Mouse (Mus musculus): ENCODE data around the gene Apoa2.

The Apoa2 gene

DNA sequence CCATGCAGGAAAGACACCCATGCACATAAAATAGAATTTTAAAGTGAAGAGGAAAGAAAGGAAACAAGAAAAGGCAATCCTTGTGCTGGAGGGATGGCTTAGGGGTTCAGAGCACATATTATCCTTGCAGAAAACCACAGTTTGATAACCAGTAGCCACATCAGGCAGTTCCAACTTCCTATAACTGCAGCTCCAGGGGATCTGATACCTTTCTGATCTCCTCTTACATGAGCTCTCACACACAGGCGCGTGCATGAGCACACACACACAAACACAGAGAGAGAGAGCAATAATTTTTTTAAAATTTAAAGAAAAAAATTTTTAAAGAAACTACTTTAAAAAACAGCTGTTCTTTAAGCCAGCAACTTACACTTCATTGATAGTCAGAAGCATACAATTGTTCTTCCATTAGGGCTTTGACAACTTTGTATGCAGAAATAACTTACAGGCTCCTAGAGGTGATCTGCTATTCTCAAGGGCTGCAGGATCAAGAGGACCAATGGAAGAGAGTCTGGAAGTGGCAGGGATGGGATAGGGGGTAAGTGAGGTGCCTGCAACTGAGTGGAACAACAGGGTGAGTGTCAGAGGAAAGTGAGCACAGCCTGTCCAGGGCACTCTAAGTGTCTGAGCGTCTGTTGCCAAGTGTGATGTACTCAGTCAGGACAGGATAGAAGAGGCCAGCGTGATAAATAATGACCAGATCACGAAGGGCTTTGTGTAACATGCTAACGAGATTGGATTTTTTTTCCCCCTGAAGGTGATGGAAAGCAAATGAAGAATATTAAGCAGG, 19.0 kb upstream of the Apoa2 start:
- no peak for DNase-seq (ENCODE audit: low spot score in 2 of 2)

DNA sequence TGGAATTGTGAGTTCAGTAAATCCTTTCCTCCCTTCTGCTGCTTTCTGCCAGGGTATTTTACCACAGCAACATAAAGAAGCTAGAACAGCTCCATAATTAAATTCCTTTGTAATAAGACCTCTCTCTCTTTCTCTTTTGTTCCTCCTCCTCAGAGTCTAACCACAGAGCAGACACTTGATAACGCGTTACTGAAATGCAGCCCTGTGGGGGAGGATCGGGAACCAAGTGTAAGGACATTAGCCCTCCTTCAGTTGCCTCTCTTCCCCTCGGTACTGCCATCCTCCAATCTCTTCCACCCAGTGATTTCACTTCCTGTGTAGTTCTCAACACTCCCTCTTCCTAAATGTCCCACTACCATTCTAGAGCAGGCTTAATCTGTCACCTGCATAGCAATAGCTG, 15.4 kb upstream of the Apoa2 start:
- no peak for DNase-seq (ENCODE audit: low spot score in 2 of 2)

DNA sequence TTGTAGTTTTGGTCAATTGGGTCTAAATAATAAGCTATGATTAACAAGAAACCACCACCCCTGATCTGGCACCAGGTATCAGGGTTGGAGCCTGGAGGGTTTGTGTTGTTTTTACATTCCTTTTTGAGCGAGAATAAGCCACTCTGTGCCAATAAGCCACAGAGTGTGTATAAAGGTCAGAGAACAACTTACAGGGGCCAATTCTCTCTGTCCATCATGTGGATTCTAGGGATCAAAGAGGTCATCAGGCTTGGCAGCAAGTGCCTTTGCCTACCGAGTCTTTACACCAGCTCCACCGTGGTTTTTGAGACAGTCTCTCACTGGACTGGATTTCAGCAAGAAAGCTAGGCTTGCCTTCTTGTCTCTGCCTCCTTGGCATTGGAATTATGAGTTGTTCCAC, 12.0 kb upstream of the Apoa2 start:
- no peak for DNase-seq (ENCODE audit: low spot score in 2 of 2)

DNA sequence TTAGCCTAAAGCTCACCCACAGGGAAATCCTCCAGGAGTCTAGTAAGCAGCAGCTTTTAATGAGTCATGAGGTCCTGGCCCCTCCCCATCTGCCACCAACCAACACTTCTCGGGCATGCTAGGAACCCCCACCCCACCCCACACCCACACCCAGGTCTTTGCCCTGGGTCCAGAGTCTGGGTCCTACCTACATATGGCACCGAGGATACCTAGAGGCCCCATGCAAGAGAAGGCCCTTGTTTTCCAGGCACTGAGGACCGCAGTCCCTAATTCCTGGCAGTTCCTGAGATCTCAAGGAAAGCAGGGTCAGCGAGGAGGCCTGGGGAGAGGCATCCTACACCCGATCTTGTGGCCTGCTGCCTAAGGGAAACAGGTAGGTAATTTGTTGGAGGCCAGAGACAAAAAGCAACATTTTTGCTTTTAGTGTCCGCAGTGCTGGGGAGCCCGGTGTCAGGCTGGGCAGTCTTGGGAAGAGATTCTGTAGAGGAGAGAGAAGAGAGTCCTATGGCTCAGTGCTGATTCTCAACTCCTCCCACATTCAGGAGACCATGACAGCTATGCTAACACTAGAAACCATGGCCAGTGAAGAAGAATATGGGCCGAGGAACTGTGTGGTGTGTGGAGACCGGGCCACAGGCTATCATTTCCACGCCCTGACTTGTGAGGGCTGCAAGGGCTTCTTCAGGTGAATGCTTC, 10.9 kb upstream of the Apoa2 start, which contains the start of gene Nr1i3:
Nr1i3 (plus strand) TSS at position 170 of the 696 bp plus-strand sequence.
- DNase-seq (ENCODE audit: low spot score in 2 of 2): no peak

- DNase-seq (ENCODE audit: low spot score in 2 of 2): no peak
These were observed 8.5 kb upstream of the Apoa2 start for GRCm38 (mm10) chr1:171216241-171216955.

GRCm38 (mm10) chr1:171220871-171221270, 4.0 kb upstream of the Apoa2 start:
- DNase-seq (ENCODE audit: low spot score in 2 of 2): peak; percentile 81 to 87

- DNase-seq (ENCODE audit: low spot score in 2 of 2): peak in 1 of 2 experiments; percentile 45
These were observed 3.3 kb upstream of the Apoa2 start for GRCm38 (mm10) chr1:171221281-171222193.

DNA sequence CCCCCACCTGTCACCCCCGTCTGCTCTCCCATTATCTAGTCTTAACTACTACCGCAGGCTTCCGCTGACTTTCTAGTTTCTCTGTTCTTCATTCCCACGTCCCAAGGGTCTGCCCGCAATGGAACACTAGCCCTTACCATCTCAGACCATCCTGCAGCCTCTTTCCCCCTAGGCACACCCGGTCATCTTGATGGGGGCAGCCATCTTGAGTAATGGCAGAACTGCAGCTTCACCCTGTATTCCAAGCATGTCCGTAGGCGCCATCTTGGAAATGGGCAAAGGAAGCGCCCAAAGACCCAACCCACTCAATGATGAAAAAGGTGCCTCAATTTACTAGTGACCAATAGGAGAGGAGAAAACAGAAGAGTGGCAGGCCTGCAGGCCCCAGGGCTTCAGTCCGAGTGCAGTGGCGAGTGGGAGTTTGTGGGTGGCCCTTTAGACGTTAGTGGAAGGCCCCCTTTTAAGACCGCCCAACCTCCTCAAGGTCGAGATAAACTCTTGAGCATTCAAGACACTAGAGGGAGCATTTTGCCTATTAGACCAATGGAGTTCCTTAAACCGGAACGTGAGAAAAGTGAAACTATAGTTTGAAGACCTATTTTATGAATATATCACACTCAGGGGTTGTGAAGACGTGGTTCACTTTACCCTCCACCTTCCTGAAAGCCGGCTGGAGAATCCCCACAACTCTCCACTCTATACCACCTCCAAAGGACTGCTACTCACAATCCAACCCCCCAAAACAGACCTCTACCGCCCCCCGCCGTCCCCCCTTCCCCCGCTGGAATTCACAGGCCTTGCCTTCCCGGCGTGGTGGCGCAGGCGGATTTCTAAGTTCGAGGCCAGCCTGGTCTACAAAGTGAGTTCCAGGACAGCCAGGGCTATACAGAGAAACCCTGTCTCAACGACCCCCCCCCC, 2.4 kb upstream of the Apoa2 start, which contains the start of gene Tomm40l:
Tomm40l (minus strand) TSS at position 277 of the 918 bp plus-strand sequence.
- peak; percentile 91 to 97 for DNase-seq (ENCODE audit: low spot score in 2 of 2)

DNA sequence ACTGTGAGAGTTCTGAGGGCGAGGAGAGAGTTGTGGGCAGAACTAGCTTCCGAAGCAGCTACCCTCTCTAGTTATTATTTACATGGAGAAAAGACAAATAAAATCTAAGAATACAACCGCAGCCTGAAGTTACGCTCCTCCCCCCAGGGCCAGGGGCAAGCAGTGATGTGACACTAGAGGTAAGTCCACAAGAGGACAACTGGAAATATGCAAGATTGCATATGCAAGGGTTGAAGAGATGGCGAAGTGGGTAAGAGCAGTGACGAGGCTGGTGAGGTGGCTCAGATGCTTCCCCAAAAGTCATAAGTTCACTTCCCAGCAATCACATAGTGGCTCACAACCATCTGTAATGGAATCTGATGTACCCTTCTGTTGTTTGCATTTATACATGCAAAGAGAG, 1.7 kb upstream of the Apoa2 start:
- DNase-seq (ENCODE audit: low spot score in 2 of 2): no peak

- DNase-seq (ENCODE audit: low spot score in 2 of 2): no peak
These were observed 1.1 kb upstream of the Apoa2 start for GRCm38 (mm10) chr1:171223796-171224195.

DNA sequence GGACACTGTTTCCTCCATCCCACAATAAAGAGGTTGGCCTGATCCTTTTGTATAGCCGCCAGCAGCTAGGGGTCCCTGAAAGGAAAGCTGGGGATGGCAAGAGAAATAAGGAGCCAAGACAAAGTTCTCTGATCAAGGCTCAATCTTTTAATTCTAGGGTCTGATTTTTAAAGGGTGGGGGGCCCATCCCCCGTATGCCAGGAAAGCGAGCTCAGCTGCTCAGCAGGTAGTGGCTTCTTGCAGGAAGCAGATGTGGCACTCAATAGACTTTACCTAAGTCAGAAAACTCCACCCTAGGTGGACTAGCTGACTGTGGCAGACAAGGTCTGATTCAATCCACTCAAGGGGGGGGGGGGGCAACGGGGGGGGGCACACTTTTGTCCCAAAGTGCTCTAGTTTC, 1.9 kb downstream of the Apoa2 start:
- DNase-seq (ENCODE audit: low spot score in 2 of 2): no peak

GRCm38 (mm10) chr1:171227879-171228278, 3.0 kb downstream of the Apoa2 start:
- DNase-seq (ENCODE audit: low spot score in 2 of 2): no peak

DNA sequence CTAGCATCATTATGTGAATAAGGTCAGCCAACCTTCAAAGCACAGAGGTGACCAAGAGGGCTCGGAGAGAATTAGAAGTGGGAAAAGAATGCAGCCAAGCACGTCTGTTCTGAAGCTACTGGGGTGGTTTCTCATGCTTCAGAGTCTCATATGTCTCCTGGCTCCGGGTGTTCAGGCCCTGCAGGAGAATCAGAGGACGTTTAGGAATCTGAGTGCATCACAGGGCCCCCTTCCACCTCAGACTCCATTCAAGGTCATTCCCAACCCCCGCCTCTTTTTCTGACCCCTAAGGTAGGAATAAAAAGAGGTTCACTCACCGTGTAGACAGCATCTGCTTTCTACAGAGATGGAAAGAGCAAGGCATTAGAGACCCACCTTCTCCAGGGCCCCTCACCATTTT, 4.9 kb downstream of the Apoa2 start:
- DNase-seq (ENCODE audit: low spot score in 2 of 2): no peak

- DNase-seq (ENCODE audit: low spot score in 2 of 2): no peak
These were observed 5.4 kb downstream of the Apoa2 start for GRCm38 (mm10) chr1:171230215-171230614.

DNA sequence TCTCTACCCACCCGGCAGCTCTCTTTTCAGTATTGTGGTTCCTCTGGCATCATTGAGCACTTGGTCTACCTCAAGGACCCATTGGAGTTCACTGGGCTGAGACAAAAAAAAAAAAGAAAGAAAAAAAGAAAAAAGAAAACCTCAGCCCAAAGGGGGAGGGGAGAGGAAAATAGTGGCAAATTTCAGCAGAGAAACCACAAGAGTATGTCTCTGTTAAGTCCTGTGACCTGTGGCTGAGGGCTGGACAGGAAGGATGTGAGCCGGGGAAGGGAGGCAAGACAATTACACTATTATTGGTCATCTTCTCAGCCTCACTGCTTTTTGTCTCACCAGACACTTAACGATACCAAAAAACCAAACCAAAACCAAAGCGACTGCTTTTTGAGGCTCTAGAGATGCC, 7.0 kb downstream of the Apoa2 start:
- DNase-seq (ENCODE audit: low spot score in 2 of 2): no peak

GRCm38 (mm10) chr1:171232348-171232747, 7.5 kb downstream of the Apoa2 start:
- no peak for DNase-seq (ENCODE audit: low spot score in 2 of 2)

DNA sequence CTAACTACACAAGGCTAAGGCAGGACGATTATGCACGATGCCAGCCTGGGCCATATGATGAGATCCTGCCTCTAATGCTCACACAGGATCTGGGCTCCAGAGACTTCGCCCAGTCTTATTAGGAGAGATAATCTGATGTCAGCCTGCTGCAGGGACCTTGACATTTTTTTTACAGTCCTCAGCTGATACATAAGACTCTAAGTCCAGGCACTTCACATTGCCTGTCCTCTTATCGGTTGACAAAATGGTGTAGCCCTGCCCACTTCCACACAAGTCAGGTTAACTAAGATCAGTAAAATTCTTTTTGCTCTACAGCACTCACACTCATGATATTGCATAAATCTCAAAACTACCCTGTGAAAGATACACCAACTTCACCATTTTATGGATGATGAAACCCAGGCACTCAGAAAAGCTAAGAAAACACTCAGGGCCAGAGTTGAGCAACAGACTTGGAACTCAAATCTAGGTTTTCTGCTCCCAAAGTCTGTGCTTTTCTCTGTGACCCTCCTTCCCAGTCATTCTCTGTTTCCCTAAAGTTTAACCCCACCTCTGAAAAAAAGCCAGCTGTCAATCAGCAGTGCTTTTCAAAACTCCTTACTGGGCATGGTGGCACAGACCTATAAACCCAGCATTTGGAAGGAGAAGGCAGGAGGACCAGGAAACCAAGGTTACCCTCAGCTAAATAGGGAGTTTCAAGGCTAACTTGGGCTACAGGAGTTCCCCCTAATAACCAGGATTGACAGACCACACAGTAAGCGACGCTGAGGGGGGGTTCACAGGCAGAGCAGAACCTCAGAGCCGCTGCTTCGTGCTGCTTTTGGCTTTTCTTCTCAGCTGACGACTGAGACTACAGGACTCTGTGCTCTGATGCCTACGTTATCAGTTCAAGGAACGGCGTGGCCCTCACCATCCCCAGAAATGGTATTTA, 8.2 kb downstream of the Apoa2 start:
- no peak for DNase-seq (ENCODE audit: low spot score in 2 of 2)

DNA sequence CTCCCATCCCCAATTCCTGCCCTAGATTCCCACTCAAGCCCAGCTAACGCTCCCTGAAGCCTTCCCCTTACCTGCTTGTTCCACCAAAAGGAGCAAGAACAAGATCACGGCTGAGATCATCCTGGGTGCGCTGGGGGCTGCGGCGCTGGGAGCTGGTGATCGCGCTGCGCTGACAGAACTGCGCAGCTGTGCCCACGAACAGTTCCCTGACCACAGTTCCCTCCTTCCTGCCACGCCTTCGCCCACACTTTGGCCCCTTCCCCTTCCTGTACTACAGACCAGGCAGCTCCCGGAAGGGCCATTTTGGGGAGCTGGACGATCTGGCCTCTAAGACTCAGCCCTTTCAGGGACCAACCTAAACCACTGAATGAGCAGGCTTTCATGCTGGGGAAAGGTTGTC, 9.3 kb downstream of the Apoa2 start, which contains the start of gene Fcer1g:
Fcer1g (minus strand) TSS at position 240 of the 400 bp plus-strand sequence.
- DNase-seq (ENCODE audit: low spot score in 2 of 2): no peak

DNA sequence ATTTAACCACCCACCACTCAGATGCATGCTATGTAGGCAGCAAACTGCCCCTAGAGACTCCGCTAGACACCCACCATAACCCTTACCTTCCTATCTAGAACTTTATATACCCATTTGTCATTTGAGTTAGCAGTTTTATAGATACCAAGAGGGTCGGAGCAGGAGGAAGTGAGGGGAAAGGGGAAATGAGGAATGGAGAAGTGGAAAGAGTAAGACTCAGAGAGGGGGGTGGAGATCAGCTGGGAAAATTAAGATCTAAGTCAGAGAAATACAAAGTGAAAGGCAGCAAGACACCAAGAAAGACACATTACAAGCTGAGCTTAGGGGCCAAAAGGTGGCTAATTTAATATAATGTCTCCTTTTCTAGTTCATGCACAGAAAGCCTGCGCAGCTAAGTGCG, 9.7 kb downstream of the Apoa2 start:
- no peak for DNase-seq (ENCODE audit: low spot score in 2 of 2)

All from frontal cortex, postnatal 10 days (tissue).